Mouse (Mus musculus) testis, postnatal 14 days (tissue): ENCODE measurements around the gene Hepacam.
A peak's percentile ranks its signal among the peaks of the same experiment; 100 is the strongest.

ENCODE experiments used
- DNase-seq: peaks from one replicate; pipeline ENCODE4 v3.0.0; 2021; ENCODE audit warnings: low spot score

Gene Hepacam

GRCm38 (mm10) chr9:37367301-37368080, at the start of gene Hepacam:
Gene Hepacam (plus strand): TSS chr9:37367351.
- DNase-seq: no peak

- DNase-seq: no peak
Observed at GRCm38 (mm10) chr9:37329456-37329855, 37.7 kb upstream of the Hepacam start.

- no peak for DNase-seq
Observed at GRCm38 (mm10) chr9:37345406-37345805, 21.7 kb upstream of the Hepacam start.

DNA sequence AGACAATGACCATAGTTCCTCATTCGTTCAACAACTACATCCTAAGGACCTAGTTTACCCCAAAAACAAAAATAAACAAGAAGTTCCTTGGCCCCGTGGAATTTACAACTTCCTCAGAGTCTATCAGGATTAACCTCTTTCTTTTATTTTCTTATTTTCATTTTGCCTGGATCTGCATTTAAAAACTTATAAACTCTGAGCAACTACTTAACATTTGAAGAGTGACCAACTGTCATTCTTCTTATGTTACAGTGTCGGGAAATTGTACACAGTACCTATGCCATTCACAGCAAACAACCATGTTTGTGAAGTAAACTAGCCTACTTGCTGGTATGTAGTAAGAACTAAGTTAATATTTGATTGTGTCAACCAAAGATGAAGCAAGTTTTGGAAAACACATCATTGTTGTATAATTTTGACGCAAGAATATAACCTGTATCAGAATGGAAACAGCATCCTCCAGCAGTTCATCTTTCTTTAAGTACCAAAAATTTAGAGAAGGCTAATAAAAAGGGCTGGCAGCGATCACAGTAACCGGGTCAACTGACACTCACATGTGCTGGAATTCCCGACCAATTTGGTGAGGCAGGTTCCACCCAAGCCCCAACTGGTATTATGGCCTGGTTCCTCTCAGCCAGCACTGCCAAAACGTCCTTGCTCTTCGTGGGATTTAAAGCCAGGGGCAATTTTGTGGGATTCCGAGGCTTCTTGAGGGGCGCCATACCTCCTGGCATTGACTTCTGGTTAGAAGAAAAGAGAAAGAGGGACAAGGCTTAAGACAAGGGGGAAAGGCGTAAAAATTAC, 19.8 kb upstream of the Hepacam start:
- peak; percentile 20 for DNase-seq

DNA sequence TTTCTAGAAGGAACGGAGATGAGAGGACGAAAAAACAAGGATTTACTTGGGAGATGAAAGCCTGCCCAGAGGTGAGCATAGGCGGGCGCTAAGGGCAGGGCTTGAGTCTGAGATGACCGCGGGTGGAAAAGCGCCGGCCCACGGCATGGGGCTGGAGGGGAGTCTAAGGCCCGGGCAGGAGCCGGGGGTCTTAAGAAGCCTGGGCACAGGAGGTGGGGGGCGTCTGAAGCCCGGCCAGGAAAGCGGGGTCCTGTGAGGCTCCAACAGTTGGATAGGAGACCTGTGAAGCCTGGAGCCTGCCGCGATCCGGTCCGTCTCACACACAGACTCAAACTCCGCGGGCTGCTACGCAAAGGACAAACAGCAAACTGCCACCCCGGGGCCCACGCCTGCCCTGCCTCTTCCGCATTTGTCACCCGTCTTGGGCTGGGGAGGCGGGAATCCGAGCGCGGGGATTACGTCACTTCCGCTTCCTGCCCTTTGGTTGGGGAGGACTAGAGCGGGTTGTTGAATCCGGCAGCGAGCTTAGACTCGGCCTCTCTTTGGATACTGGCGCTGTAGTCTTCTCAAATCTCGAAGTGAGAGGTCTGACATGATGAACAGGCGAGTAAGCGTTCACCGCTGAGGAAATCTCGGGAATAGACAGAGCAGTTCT, 19.0 kb upstream of the Hepacam start, which contains the start of gene Ccdc15:
TSS of gene Ccdc15 (minus strand) at position 445 of the 655 bp plus-strand sequence.
- DNase-seq: peak; percentile 95

DNA sequence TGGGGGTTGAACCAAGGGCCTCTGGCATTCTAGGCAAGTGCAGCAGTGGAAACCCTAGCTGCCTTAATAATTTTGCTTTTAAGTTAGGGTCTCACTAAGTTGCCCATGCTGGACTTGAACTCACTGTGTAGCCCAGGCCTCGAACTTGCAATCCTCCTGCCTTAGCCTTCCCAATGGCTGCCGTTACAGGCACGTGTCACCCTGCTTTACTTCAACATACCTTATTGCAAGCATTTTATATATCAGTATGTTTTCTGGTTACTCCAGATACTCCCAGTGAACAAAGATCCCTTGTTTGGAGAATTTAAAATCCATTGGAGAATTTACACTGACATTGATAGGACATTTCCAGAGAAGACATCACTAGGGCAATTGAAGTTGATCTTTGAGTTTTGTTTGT, 18.1 kb upstream of the Hepacam start:
- no peak for DNase-seq

DNA sequence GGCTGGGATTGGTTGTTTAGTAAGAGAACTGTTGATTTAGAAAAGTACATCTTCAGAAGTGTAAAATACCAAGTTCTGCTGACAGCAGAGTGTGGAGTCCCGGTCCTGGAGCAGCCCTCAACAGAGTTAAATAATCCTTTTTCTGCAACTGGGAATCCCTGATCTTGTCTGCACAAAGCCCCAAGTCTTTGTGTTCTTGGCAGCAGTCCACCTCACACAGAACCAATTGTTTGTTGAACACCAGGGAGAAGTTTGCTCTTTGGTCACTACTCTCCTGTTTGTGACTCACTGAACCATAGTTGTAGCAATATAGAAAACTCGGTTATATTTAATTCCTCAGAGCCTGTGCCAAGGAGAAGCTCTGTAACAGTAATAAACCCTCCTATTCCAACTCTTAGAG, 15.9 kb upstream of the Hepacam start:
- peak; percentile 15 for DNase-seq

- DNase-seq: no peak
Observed at GRCm38 (mm10) chr9:37354485-37354884, 12.7 kb upstream of the Hepacam start.

DNA sequence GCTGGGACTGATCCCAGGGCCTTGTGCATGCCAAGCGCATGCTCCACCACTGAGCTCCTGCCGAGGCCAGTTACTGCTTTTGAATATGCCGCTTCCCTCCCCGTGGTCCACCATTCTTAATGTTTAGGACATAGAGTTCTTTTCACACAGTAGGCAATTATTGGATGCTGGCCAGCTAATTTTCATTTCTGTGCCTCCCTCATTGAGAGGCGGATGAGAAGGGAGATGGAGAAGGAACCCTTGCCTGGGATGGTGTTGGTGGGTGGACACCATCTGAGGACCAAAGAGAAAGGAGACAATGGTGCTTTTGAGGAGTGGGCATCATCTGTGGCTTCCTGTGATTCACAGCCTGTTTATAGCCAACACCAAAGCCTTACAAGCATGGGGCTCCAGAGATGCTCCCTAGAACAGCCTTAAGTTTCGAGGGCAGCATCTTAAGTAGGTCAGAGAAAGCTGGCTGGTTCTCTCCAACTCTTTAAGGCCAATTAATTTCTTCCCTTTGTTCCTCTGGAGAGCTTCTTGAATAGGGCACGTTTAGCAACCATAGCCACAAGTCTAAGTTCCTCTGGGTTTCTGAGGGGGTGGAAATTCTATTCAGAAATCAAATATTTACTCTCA, 8.3 kb upstream of the Hepacam start:
- DNase-seq: no peak

- DNase-seq: peak; percentile 27
Observed at GRCm38 (mm10) chr9:37359331-37360220, 7.6 kb upstream of the Hepacam start.

- no peak for DNase-seq
Observed at GRCm38 (mm10) chr9:37362084-37362483, 5.1 kb upstream of the Hepacam start.

GRCm38 (mm10) chr9:37362881-37363280, 4.3 kb upstream of the Hepacam start:
- DNase-seq: no peak

- no peak for DNase-seq
Observed at GRCm38 (mm10) chr9:37363551-37363950, 3.6 kb upstream of the Hepacam start.

DNA sequence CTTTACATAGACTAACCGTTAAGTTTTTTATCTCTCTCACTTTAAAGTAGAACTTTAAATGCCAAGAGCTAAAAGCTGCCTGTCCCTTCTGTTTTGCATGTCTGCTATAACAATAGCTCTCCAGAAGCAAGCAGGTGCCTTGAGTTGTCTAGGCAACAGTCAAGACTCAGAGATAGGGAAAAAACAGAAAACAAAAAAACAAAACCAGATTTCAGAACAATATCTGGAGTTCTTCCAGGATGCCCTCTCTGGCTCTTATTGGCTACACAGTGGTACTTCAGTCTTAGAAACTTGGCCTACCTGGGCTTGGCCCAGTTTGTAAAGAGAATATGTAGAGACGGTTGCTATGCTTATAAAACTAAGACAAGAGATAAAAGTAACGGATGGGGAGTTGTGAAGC, 2.8 kb upstream of the Hepacam start:
- DNase-seq: no peak

DNA sequence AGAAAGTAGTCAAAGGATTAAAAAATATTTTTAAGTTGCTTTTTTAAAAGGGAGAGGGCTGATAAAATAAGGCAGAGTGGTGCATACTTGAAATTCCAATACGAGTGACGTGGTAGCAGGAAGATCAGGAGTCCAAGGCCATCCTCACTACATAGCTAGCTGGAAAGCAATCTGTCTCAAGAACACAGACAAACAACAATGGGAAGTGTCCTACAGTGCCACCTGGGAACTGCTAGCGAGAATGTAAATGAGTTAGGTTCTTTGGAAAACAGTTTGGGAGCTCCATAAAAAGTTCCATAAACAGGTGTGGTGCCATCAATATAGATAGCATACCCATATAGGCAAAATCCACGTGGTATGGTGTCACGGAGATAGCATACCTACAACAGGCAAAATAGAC, 1.4 kb upstream of the Hepacam start:
- DNase-seq: no peak

- no peak for DNase-seq
Observed at GRCm38 (mm10) chr9:37368081-37368830, 1.1 kb downstream of the Hepacam start.

DNA sequence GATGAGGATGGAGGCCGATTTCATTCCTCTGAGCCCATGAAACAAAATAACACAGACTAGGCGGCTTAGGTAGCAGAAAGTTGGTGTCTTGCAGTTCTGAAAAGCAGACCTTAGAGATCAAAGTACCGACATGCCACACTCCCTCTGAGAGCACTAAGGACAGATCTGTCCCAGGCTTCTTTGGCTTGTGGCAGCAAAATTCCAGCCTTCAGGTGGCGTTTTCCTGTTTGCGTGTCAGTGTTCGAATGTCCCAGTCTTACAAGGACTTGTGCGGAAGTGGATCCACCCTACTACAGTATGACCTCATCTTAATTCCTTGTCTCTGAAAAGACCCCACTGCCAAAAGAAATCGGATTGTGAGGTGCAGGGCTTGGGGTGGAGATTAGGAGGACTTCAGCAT, 1.7 kb downstream of the Hepacam start:
- no peak for DNase-seq

- no peak for DNase-seq
Observed at GRCm38 (mm10) chr9:37371232-37371801, 4.2 kb downstream of the Hepacam start.

- no peak for DNase-seq
Observed at GRCm38 (mm10) chr9:37375718-37376117, 8.6 kb downstream of the Hepacam start.

DNA sequence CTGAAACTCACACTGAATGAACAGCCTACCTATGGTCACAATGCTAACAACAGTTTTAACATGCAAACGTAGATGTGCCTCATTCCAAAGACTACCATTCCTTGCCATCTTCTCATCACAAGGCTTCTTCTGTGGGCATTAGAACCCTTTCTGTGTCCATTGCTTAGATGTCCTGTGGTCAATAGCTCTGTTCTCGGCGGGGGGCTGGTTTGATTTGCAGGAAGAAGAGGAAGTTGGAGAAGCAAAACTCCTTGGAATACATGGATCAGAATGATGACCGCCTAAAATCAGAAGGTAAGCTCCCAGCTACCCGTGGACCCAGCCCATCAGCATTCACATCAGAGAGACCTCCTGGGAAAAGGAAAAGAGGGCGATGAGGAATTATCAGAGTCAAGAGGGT, 16.0 kb downstream of the Hepacam start:
- DNase-seq: no peak
